Mouse (Mus musculus) erythroblast, adult 5-6 weeks (primary cell): Measurements from ENCODE around the gene Bscl2. TPM values are rescaled to one million over a fixed set of nuclear protein-coding genes. Genes with fewer than 3 reads are reported as not detected.
"Not testable (repeated sequence)": the region's sequence is repeated elsewhere in the genome, so short reads cannot be mapped to it uniquely, and the experiment has no call there.

ENCODE experiments used
- ATAC-seq: replicated peaks from 2 replicates; pipeline ENCODE4 v1.8.0; 2016; ENCODE audit warnings: moderate number of reproducible peaks, mild to moderate bottlenecking, moderate TSS enrichment, inconsistent platforms; ENCODE audit not compliant: poor library complexity, low FRiP score, severe bottlenecking
- total RNA-seq, 2 experiments: library from RNA; stranded (forward) in 1 of 2; stranded (reverse) in 1 of 2; fragments of 150-400 nt in 1 of 2; fragments of 200-764, 138-1000 nt in 1 of 2; gene quantifications; 2 replicates each; pipeline versions ENCODE4 v1.2.3 to v1.2.4; 2015 to 2017; ENCODE audit warnings: low replicate concordance in 2 of 2

The Bscl2 gene
- total RNA-seq, 2 experiments from 2014 or later, result 12.7 to 28.8 TPM

GRCm38 (mm10) chr19:8822696-8823095, 14.6 kb upstream of the Bscl2 start:
- ATAC-seq, result no peak

GRCm38 (mm10) chr19:8829660-8830059, 7.6 kb upstream of the Bscl2 start, which contains the start of gene AC129217.1:
TSS of gene AC129217.1 (plus strand) at chr19:8829773.
- no peak for ATAC-seq

- no peak for ATAC-seq
These were observed 6.6 kb upstream of the Bscl2 start for GRCm38 (mm10) chr19:8830664-8831063.

- ATAC-seq, result no peak
These were observed 6.0 kb upstream of the Bscl2 start for GRCm38 (mm10) chr19:8831262-8831661.

GRCm38 (mm10) chr19:8832971-8833370, 4.3 kb upstream of the Bscl2 start:
- ATAC-seq, result no peak

GRCm38 (mm10) chr19:8836327-8836726, 940 bp upstream of the Bscl2 start:
- ATAC-seq, result not testable (repeated sequence)

GRCm38 (mm10) chr19:8838041-8838730, 919 bp downstream of the Bscl2 start:
- no peak for ATAC-seq

- no peak for ATAC-seq
These were observed 2.0 kb downstream of the Bscl2 start, which contains the start of gene Gng3 for GRCm38 (mm10) chr19:8839103-8839907. TSS of gene Gng3 (minus strand) at chr19:8839194.

GRCm38 (mm10) chr19:8839908-8840791, 2.9 kb downstream of the Bscl2 start:
- peak; percentile 82 for ATAC-seq

GRCm38 (mm10) chr19:8841012-8841411, 3.7 kb downstream of the Bscl2 start:
- ATAC-seq, result no peak

GRCm38 (mm10) chr19:8842961-8843360, 5.7 kb downstream of the Bscl2 start:
- ATAC-seq, result no peak

- peak; percentile 51 for ATAC-seq
These were observed 7.3 kb downstream of the Bscl2 start for GRCm38 (mm10) chr19:8844371-8845129.

- ATAC-seq, result no peak
These were observed 11.1 kb downstream of the Bscl2 start for GRCm38 (mm10) chr19:8848356-8848755.

- ATAC-seq, result no peak
These were observed 13.2 kb downstream of the Bscl2 start, which contains the start of gene Lrrn4cl for GRCm38 (mm10) chr19:8850402-8850901. TSS of gene Lrrn4cl (plus strand) at chr19:8850768.

- no peak for ATAC-seq
These were observed 14.4 kb downstream of the Bscl2 start for GRCm38 (mm10) chr19:8851639-8852038.

- no peak for ATAC-seq
These were observed 15.1 kb downstream of the Bscl2 start for GRCm38 (mm10) chr19:8852236-8852928.

- ATAC-seq, result no peak
These were observed 15.8 kb downstream of the Bscl2 start for GRCm38 (mm10) chr19:8853117-8853516.

GRCm38 (mm10) chr19:8857689-8858088, 20.4 kb downstream of the Bscl2 start:
- peak; percentile 83 for ATAC-seq
